21 mouse cellular contexts compared by ENCODE assay signal in genomic region chr14:57751006-57751405, GRCm38 (mm10). TPM values are rescaled to one million over a fixed set of nuclear protein-coding genes. Genes with fewer than 3 reads are reported as not detected.
"Had no signal": no experiment of that assay in that cellular context is flagged by ENCODE, and none has a peak within 500 bp of the region (broad histone marks: within the 10 kb centered on the region; RNA-seq: fewer than 3 reads in every experiment).

No protein-coding gene starts in this region.

RNA-seq across cellular contexts. Expression of gene Gm49361, which starts 5.1 kb away (rescaled TPM):
- total RNA-seq: gastrocnemius, adult 2 months; gastrocnemius, postnatal 10 days; granulocyte monocyte progenitor cell, adult 5-6 weeks; layer of hippocampus, postnatal 10 days; left cerebral cortex, postnatal 36 days; liver, adult 2 months had no signal
- polyA plus RNA-seq: heart, embryonic 10.5 days; heart, embryonic 12.5 days; heart, embryonic 14.5 days; heart, embryonic 16.5 days; hindbrain, embryonic 10.5 days; hindbrain, embryonic 12.5 days; hindbrain, embryonic 14.5 days; hindbrain, embryonic 16.5 days; inflammation-experienced regulatory T-cells, adult 6 months; intestine, postnatal 0 days; kidney, embryonic 14.5 days; kidney, embryonic 16.5 days; limb, embryonic 10.5 days; limb, embryonic 12.5 days; limb, embryonic 14.5 days; liver, adult 2 months had no signal
